Mouse (Mus musculus) heart, embryonic 11.5 days (tissue): ENCODE results near the gene Sec14l1. TPM values are rescaled to one million over a fixed set of nuclear protein-coding genes. Genes with fewer than 3 reads are reported as not detected.

Source experiments
- ATAC-seq: fragments of 200-750 bp; cut with Nextera tagmentation; replicated peaks from 2 replicates; pipeline ENCODE4 v1.8.0; 2017; ENCODE audit warnings: moderate library complexity; ENCODE audit not compliant: insufficient number of reproducible peaks, low FRiP score, low TSS enrichment
- H3K27ac ChIP-seq: fragments of 300-500 bp; sonication (generic); 2 replicates; pipeline ENCODE4 v1.5.1; 2014; ENCODE audit warnings: mild to moderate bottlenecking, low read depth, low read length
- H3K27me3 ChIP-seq: fragments of 300-500 bp; sonication (generic); 2 replicates; pipeline ENCODE4 v1.6.1; 2014; ENCODE audit warnings: mild to moderate bottlenecking, low read length, mixed read lengths; ENCODE audit not compliant: control insufficient read depth, insufficient read depth
- H3K36me3 ChIP-seq: fragments of 300-500 bp; sonication (generic); 2 replicates; pipeline ENCODE4 v1.6.1; 2014; ENCODE audit warnings: mild to moderate bottlenecking, low read length, moderate library complexity, mixed read lengths; ENCODE audit not compliant: control insufficient read depth, insufficient read depth
- H3K4me1 ChIP-seq: fragments of 300-500 bp; sonication (generic); 2 replicates; pipeline ENCODE4 v1.6.1; 2014; ENCODE audit warnings: low read length; ENCODE audit not compliant: control insufficient read depth, insufficient read depth
- H3K4me2 ChIP-seq: fragments of 300-500 bp; sonication (generic); 2 replicates; pipeline ENCODE4 v1.6.1; 2014; ENCODE audit warnings: mild to moderate bottlenecking, moderate library complexity
- H3K4me3 ChIP-seq: fragments of 300-500 bp; sonication (generic); 2 replicates; pipeline ENCODE4 v1.5.1; 2014; ENCODE audit warnings: low read depth, low read length
- H3K9ac ChIP-seq: fragments of 300-500 bp; sonication (generic); 2 replicates; pipeline ENCODE4 v1.6.1; 2014; ENCODE audit warnings: mild to moderate bottlenecking, low read depth, low read length, moderate library complexity
- H3K9me3 ChIP-seq: fragments of 300-500 bp; sonication (generic); replicated peaks from 2 replicates; pipeline ENCODE4 v1.6.1; 2016; ENCODE audit warnings: low read length; ENCODE audit not compliant: control insufficient read depth
- WGBS: fragments of 180-500 bp; shearing (Covaris S2); extraction: QIAGEN DNeasy Blood & Tissue Kit; methylation state at CpG from one replicate; pipeline ENCODE4 v1.1.7; 2014; ENCODE audit not compliant: insufficient replicate concordance; 5-methylcytosine and 5-hydroxymethylcytosine counted together
- polyA plus RNA-seq: library from polyadenylated mRNA; unstranded; fragments of >200 nt; fragmentation: Nextera tagmentation; extraction: Ambion mirVana; gene quantifications from 2 replicates; pipeline ENCODE4 v1.2.1, GENCODE M21; 2014

Sec14l1 gene
- polyA plus RNA-seq, 1 experiment from 2014 or later, result 32.6 TPM

DNA sequence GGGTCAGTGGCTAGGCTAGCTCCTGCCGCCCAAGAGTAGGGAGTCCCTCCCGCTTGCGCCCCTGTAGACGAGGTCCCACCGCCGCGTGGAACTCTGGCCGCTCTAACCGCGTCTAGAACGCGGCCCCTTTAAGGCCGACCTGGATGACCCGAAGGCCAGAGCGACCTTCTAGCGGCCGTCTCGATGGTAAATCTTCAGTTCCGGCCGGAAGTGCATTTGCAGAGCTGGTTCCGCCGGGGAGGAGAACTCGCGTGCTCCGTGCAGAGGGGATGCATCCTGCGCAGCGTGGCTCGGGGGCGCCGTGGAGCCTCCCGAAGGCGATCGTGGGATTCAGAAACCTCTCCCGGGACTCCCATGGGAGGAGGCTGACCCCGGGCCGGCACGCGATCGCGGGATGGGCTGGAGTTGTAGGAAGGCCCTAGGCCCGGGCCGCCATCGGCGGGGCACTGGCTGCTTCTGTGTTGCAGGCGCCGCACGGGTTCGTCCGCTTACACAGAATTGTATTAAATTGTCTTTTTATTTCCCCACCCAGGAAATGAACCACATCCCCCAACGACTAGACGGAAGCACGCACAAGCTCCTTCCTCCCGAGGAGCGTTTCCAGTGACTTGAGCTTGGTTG, 38.3 kb upstream of the Sec14l1 start:
- ATAC-seq, result peak; percentile 66
- Histone ChIP-seq H3K27ac (peak overlapping the region; percentile 65), H3K9ac (peak overlapping the region; percentile 93), H3K4me2 (peak overlapping the region; percentile 98), H3K9me3 (no peaks in the 10 kb centered on the region), H3K4me1 (peaks cover 22% of the 10 kb centered on the region), H3K36me3 (peaks cover 18% of the 10 kb centered on the region), H3K27me3 (no peaks in the 10 kb centered on the region), H3K4me3 (peak overlapping the region; percentile 87)
- WGBS, result under 1% methylated on average over 54 of the region's 54 CpGs

DNA sequence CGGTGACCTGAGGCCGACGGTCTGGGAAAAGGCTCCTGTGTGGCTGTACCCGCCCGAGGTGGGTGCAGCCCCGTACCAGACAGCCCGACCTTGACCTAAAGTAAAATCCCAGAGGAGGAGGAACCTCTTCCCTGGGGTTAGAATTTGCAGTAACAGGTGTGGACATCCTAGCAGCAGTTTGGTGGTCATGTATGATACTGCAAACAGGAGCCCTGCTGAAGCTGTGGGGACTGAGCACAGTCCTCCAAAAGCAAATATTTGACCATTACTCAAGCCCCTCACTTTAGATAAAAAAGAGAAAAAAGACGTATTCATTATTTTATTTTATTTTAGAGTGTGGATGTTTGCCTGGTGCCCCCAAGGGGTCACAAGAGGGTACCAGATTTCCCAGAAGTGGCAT, 37.7 kb upstream of the Sec14l1 start:
- ATAC-seq, result no peak
- 4% methylated on average over 8 of the region's 8 CpGs for WGBS
- H3K36me3 ChIP-seq, result peaks cover 18% of the 10 kb centered on the region
- peak overlapping the region; percentile 98 for H3K4me2 ChIP-seq
- no peaks in the 10 kb centered on the region for H3K9me3 ChIP-seq
- no peaks in the 10 kb centered on the region for H3K27me3 ChIP-seq
- H3K4me3 ChIP-seq, result peak overlapping the region; percentile 87
- H3K4me1 ChIP-seq, result peaks cover 27% of the 10 kb centered on the region
- peak overlapping the region; percentile 93 for H3K9ac ChIP-seq
- peak overlapping the region; percentile 65 for H3K27ac ChIP-seq

DNA sequence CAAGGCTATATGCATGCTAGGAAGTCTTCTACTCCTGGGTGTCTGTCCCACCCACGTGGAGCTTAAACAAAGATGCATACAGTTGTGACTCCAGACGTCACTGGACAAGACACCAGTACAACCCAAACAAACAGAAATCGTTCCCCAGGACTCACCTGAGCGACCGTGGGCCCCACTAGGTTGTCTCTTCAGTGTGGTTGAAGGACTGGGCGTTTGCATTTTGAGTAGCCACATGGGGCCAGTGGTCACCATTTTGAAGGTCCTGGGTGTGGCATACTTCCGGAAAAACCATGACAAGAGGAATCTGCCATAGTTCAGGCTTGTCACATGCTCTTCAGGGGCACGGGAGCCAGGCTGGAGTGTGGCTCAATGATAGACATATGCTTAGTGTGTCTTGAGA, 37.1 kb upstream of the Sec14l1 start:
- H3K36me3 ChIP-seq, result peaks cover 18% of the 10 kb centered on the region
- peaks cover 34% of the 10 kb centered on the region for H3K4me1 ChIP-seq
- H3K4me2 ChIP-seq, result peak overlapping the region; percentile 98
- H3K9me3 ChIP-seq, result no peaks in the 10 kb centered on the region
- H3K27me3 ChIP-seq, result no peaks in the 10 kb centered on the region
- H3K4me3 ChIP-seq, result peak overlapping the region; percentile 87
- H3K9ac ChIP-seq, result 0 out of 2 replicates have a peak overlapping the region, but pooled peaks have one; percentile 93
- ATAC-seq, result no peak
- no peak overlapping the region for H3K27ac ChIP-seq
- 80% methylated on average over 8 of the region's 8 CpGs for WGBS

DNA sequence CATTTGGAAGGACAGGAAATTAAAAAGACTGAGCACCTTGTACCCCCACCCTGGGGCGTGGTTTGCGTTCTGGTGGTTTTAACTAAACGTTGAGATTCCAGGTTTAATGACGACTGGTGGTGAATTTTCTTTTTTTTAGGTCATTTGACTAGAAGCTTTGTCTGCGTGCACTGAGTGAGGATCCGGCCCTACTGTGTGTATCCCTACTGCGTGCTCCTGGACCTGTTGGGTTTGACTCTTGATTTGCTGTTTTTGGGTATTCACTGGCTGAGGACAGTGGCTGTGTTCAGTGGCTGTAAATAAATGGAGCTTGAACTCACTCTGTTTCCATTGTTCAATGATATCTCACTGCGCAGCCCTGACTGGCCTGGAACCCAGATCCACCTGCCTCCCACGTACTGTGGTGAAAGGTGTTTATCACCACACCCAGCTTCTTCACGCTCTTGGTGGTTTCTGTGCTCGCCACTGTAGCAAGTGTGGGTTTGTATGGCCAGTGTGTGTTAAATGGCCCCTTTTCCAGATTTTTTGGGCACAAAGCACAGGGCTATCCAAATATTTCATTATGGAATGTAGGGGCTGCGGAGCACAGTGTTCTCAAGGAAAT, 36.2 kb upstream of the Sec14l1 start:
- Histone ChIP-seq H3K27me3 (no peaks in the 10 kb centered on the region), H3K36me3 (peaks cover 18% of the 10 kb centered on the region), H3K27ac (no peak overlapping the region), H3K4me3 (no peak overlapping the region), H3K4me2 (no peak overlapping the region), H3K4me1 (peaks cover 34% of the 10 kb centered on the region), H3K9ac (no peak overlapping the region), H3K9me3 (no peaks in the 10 kb centered on the region)
- ATAC-seq, result no peak
- WGBS, result 91% methylated on average over 12 of the region's 12 CpGs

- H3K4me2 ChIP-seq, result no peak overlapping the region
- no peak overlapping the region for H3K4me3 ChIP-seq
- no peak for ATAC-seq
- no peaks in the 10 kb centered on the region for H3K9me3 ChIP-seq
- H3K9ac ChIP-seq, result no peak overlapping the region
- H3K4me1 ChIP-seq, result peaks cover 34% of the 10 kb centered on the region
- H3K27me3 ChIP-seq, result no peaks in the 10 kb centered on the region
- H3K27ac ChIP-seq, result no peak overlapping the region
- 89% methylated on average over 17 of the region's 17 CpGs for WGBS
- peaks cover 18% of the 10 kb centered on the region for H3K36me3 ChIP-seq
Observed at GRCm38 (mm10) chr11:117079651-117080190, 35.2 kb upstream of the Sec14l1 start.

DNA sequence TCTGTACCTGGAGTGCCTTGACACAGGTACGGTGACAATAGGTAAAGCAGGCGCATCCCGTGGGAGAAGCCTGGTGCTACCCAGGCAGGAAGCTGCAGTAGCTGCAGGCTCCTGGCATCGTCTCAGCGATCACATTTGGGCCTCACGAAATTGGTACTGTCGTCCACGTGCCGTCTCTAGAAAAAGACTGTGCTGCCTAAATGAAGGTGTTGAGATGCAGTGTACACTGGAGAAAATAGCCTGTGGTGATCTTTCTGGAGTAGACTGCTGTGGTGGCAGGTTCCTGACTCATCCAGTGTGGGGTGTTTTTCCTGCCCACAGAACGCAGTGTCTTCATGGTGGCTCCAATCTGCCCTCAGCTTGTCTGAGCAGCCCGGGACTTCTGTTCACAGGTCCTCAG, 34.8 kb upstream of the Sec14l1 start:
- peaks cover 18% of the 10 kb centered on the region for H3K36me3 ChIP-seq
- H3K27me3 ChIP-seq, result no peaks in the 10 kb centered on the region
- WGBS, result 84% methylated on average over 11 of the region's 11 CpGs
- no peaks in the 10 kb centered on the region for H3K9me3 ChIP-seq
- H3K4me2 ChIP-seq, result no peak overlapping the region
- H3K4me3 ChIP-seq, result no peak overlapping the region
- H3K4me1 ChIP-seq, result peaks cover 34% of the 10 kb centered on the region
- no peak overlapping the region for H3K27ac ChIP-seq
- no peak overlapping the region for H3K9ac ChIP-seq
- no peak for ATAC-seq

DNA sequence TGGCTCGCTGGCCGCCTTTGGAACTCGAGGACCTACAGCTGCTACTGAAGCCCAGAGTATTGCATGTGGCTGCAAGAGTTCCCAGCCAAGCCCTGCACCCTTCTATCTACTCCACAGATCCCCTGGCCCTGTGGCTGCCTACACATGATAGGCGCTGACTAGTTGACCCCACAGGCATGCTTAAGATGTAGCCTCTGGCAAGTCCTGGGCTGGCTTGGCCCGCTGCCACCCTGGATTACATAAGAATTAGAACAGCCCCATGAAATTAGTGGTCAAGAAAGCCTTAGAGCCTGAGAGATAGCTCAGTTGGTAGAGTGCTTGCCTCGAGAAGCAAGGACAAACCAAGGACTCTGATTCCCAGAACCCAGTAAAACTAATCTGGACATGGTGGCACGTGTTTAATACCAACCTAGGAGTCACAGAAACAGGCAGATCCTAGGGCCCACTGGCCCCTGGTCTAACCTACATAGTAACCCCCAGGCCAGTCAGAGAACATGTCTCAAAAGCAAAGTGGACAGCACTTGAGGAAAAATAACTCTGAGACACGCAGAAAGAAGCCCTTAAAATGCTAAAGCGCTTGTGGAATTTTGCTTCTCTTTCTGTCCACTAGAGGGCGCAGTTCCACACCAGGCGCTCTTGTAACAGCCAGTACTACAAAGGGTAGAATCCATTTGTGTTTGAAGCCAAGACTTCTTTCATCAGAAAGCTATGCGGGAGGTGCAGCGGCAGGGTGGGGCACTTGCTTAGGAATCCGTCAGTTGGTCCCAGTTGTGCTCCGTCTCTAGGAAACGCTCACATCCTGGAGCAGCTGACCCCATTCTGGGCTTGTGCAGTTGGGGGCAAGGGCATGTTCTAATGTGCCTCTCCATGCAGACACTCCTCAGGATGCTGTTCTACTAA, 33.6 kb upstream of the Sec14l1 start:
- no peak overlapping the region for H3K9ac ChIP-seq
- ATAC-seq, result peak; percentile 50

DNA sequence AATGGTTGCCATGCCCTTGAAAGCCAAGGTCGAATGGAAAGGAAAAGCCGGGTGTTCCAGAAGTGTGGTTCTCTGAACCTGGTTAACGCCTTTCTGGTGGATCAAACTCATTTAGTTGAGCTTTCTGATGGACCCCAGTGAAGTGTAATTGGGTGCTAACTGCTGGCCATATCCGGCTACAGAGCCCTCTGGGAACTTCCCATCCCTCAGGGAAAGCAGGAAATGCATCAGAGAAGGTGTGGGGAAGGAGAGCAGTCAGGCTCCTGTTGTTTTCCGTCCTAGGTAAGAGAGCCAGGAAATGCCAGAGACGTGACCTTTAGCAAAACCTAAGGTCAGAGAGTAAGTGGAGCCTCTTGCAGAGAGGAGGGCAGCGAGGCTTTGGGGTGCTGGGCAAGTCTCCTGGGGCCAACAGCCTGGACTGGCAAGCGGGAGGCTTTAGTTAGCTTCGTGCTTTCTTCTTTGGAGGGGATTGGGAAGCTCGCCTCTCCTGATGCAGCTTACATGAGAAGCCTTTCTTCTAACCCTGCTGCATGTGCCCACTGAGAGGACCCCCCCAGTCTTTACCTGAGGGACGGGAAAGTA, 32.5 kb upstream of the Sec14l1 start:
- Histone ChIP-seq H3K27me3 (no peaks in the 10 kb centered on the region), H3K4me1 (peaks cover 33% of the 10 kb centered on the region), H3K27ac (peak overlapping the region; percentile 64), H3K4me3 (no peak overlapping the region), H3K9me3 (no peaks in the 10 kb centered on the region), H3K9ac (peak overlapping the region; percentile 56; the same call in 1 of the 2 replicates), H3K4me2 (0 out of 2 replicates have a peak overlapping the region, but pooled peaks have one; percentile 43), H3K36me3 (peaks cover 18% of the 10 kb centered on the region)
- WGBS, result 56% methylated on average over 11 of the region's 11 CpGs
- ATAC-seq, result no peak

More for the DNA sequence above, 33.6 kb upstream of the Sec14l1 start:
- Histone ChIP-seq H3K27me3 (no peaks in the 10 kb centered on the region), H3K4me1 (peaks cover 34% of the 10 kb centered on the region), H3K27ac (peak overlapping the region; percentile 64), H3K9me3 (no peaks in the 10 kb centered on the region), H3K4me2 (peak overlapping the region; percentile 43), H3K4me3 (no peak overlapping the region), H3K36me3 (peaks cover 18% of the 10 kb centered on the region)
- 25% methylated on average over 16 of the region's 16 CpGs for WGBS
